Mouse (Mus musculus): ENCODE data around the gene C1s1.
"Not testable (repeated sequence)": the region's sequence is repeated elsewhere in the genome, so short reads cannot be mapped to it uniquely, and the experiment has no call there.

GRCm38 (mm10) chr6:124522082-124522481 is 20.1 kb downstream of the C1s1 start:
- TF ChIP-seq POLR2A (IDR thresholded peaks at IDR 0.05; ENCODE audit: borderline replicate concordance, low read depth, low read length); CTCF (IDR thresholded peaks at IDR 0.05; ENCODE audit: low read depth, low read length): not testable (repeated sequence)
